18 mouse cellular contexts compared by ENCODE assay signal in the genomic region with DNA sequence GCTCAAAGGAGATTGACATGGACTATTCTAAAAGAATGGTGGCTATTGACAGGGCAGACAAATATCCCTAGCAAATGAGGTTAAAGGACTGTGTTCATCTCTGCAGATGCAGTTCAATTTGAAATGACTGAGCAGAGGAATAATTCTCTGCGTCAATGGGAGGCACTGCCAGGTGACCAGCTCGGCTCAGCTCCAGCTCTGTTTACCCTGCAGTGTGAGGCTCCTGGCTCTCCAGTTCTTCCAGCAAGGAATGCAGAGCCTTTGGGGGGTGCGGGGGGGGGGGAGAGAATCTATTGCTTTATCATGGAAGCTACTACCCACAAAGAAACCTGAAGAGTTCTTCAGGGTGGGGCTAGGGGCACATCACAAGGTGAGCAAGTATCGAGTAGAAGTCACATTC.
DNase-seq lines count a peak whose midpoint lies in the region; TF ChIP-seq lines count a peak whose summit lies in the region.
"Had no signal": no experiment of that assay in that cellular context is flagged by ENCODE, and none has a peak within 500 bp of the region (broad histone marks: within the 10 kb centered on the region; RNA-seq: fewer than 3 reads in every experiment).

No protein-coding gene starts in this region.

- no peak overlapping the region for H3K4me3 ChIP-seq in left cerebral cortex, adult 2 months
- H3K4me3 ChIP-seq: embryonic facial prominence, embryonic 12.5 days; forebrain, embryonic 15.5 days; heart, embryonic 10.5 days had no signal

- peak overlapping the region; percentile 72 for H3K27ac ChIP-seq in left cerebral cortex, adult 2 months
- H3K27ac ChIP-seq: embryonic facial prominence, embryonic 12.5 days; forebrain, embryonic 15.5 days; heart, embryonic 10.5 days; hindbrain, postnatal 0 days had no signal

- TF ChIP-seq CTCF in left cerebral cortex, adult 2 months (IDR thresholded peaks at IDR 0.05): no peak

- DNase-seq in cerebellum, postnatal 10 days: peak; percentile 39 to 60
- DNase-seq in cerebellum, adult 9-11 months: no peak
- DNase-seq in left cerebral cortex, adult 2 months (ENCODE audit: extremely low spot score in 1 of 2, low spot score in 2 of 2): no peak
- no peak for DNase-seq in left cerebral cortex, adult 11 months (ENCODE audit: low spot score)
- DNase-seq in R1 (ENCODE audit: low read depth, low spot score): peak; percentile 17
- peak; percentile 45 for DNase-seq in brain, adult 2 months (ENCODE audit: low read depth, low spot score)
- DNase-seq in adrenal gland, adult (ENCODE audit: inconsistent age in 2 of 2, low spot score in 1 of 2): no peak
- no peak for DNase-seq in urinary bladder, postnatal 25 days (ENCODE audit: low spot score)
- DNase-seq: adrenal gland, adult 2 months; adrenal gland, postnatal 25 days; gastrocnemius, postnatal 36 days; heart, adult 18-20 months; heart, postnatal 10 days; kidney, adult 11 months had no signal

- intact Hi-C loops in left cerebral cortex, adult 2 months (cut with DNase I): loop anchor here (5.0 to 10.0 kb wide), 2 partner anchors 165 to 203 kb away; partner anchors contain the start of gene 1810030O07Rik

Comparison
In these comparisons a context has a peak if more than half of its experiments do, and no peak if none do; other contexts are left out.
1. DNase-seq: peak in cerebellum, postnatal 10 days (2 of 2), R1 (single experiment) and brain, adult 2 months (single experiment); none in cerebellum, adult 9-11 months (single experiment), left cerebral cortex, adult 2 months (0 of 2), left cerebral cortex, adult 11 months (single experiment), adrenal gland, adult (0 of 2) and urinary bladder, postnatal 25 days (single experiment).